Mouse (Mus musculus): Measurements from ENCODE around the gene Fus.

The Fus gene

GRCm38 (mm10) chr7:127944614-127945013 lies 22.6 kb upstream of the Fus start:
- no peak for DNase-seq (ENCODE audit: low spot score)

- DNase-seq (ENCODE audit: low spot score) = no peak
Observed at GRCm38 (mm10) chr7:127946470-127947023, 20.7 kb upstream of the Fus start, which contains the start of gene Prss36. Gene Prss36, minus strand, starts transcription at chr7:127946725.

GRCm38 (mm10) chr7:127952864-127953581 lies 14.2 kb upstream of the Fus start:
- DNase-seq (ENCODE audit: low spot score) = no peak

- DNase-seq (ENCODE audit: low spot score) = no peak
Observed at GRCm38 (mm10) chr7:127959364-127959763, 7.9 kb upstream of the Fus start.

- DNase-seq (ENCODE audit: low spot score) = no peak
Observed at GRCm38 (mm10) chr7:127966371-127966918, 812 bp upstream of the Fus start.

GRCm38 (mm10) chr7:127967922-127968828 lies 918 bp downstream of the Fus start:
- DNase-seq (ENCODE audit: low spot score) = peak; percentile 69

GRCm38 (mm10) chr7:127974413-127974930 lies 7.2 kb downstream of the Fus start:
- no peak for DNase-seq (ENCODE audit: low spot score)

GRCm38 (mm10) chr7:127978856-127979255 lies 11.6 kb downstream of the Fus start:
- no peak for DNase-seq (ENCODE audit: low spot score)

GRCm38 (mm10) chr7:127980606-127981005 lies 13.3 kb downstream of the Fus start:
- no peak for DNase-seq (ENCODE audit: low spot score)

- DNase-seq (ENCODE audit: low spot score) = no peak
Observed at GRCm38 (mm10) chr7:127988904-127989303, 21.6 kb downstream of the Fus start.

GRCm38 (mm10) chr7:127991643-127992487 lies 24.6 kb downstream of the Fus start:
- peak; percentile 69 for DNase-seq (ENCODE audit: low spot score)

GRCm38 (mm10) chr7:127992488-127993340 lies 25.5 kb downstream of the Fus start:
- no peak for DNase-seq (ENCODE audit: low spot score)

GRCm38 (mm10) chr7:127993341-127993977 lies 26.2 kb downstream of the Fus start, which contains the start of gene Pycard:
Gene Pycard, minus strand, starts transcription at chr7:127993867.
- peak; percentile 47 for DNase-seq (ENCODE audit: low spot score)

GRCm38 (mm10) chr7:127999436-127999835 lies 32.2 kb downstream of the Fus start:
- no peak for DNase-seq (ENCODE audit: low spot score)

GRCm38 (mm10) chr7:128000068-128000950 lies 33.1 kb downstream of the Fus start:
- DNase-seq (ENCODE audit: low spot score) = no peak

- DNase-seq (ENCODE audit: low spot score) = no peak
Observed at GRCm38 (mm10) chr7:128003098-128003497, 35.8 kb downstream of the Fus start.

- no peak for DNase-seq (ENCODE audit: low spot score)
Observed at GRCm38 (mm10) chr7:128003688-128004087, 36.4 kb downstream of the Fus start, which contains the start of gene Trim72. Gene Trim72, plus strand, starts transcription at chr7:128003949.

- no peak for DNase-seq (ENCODE audit: low spot score)
Observed at GRCm38 (mm10) chr7:128004150-128004486, 36.9 kb downstream of the Fus start.
